Mouse (Mus musculus) urinary bladder, postnatal 4 days (tissue): ENCODE data around the gene B3galt2.

Experiments used
- DNase-seq, 2 experiments: peaks; one replicate each; pipeline ENCODE4 v3.0.0; 2021 to 2022; ENCODE audit warnings: low spot score in 2 of 2

The B3galt2 gene

GRCm38 (mm10) chr1:143702741-143703262, 62.3 kb downstream of the B3galt2 start, which contains the start of gene Cdc73:
Gene Cdc73, minus strand, starts transcription at chr1:143702893.
- peak; percentile 86 to 92 for DNase-seq
